Mouse (Mus musculus): Measurements from ENCODE around the gene Ptpn11. TPM values are rescaled to one million over a fixed set of nuclear protein-coding genes. Genes with fewer than 3 reads are reported as not detected.

The Ptpn11 gene
- total RNA-seq, 2 experiments from 2014 or later, result 85.8 to 88.5 TPM

DNA sequence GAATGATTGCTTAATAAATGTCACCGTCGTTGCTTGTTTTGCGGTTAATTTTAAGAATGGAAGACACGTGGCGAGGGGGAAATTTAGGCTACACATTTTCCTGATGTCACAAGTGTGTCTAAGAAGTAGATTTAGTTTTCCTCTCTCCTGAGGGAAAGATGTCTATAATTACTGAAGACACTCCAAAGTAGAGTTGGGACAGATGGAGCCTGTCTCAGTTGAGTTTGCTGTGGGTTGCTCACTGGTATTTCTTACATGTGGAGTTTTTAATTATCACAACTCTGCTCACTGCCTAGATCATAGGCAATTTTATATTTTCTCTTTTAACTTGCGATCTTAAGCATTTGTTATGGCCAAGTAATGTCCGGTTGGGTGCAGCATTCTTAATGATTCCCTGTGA is 108.6 kb downstream of the Ptpn11 start:
- DNase-seq, result no peak

GRCm38 (mm10) chr5:121081754-121082153 is 109.4 kb downstream of the Ptpn11 start:
- DNase-seq, result no peak

Other genes with a start within 250 kb of the Ptpn11 start
- 1 to 10 TPM; 1.7 to 3.4 TPM for gene Rph3a, start 181.3 kb downstream of the Ptpn11 start, total RNA-seq (2021)
- 1,000 to 10,000 TPM; 1,004 to 1,027 TPM for gene Rpl6, start 13.1 kb upstream of the Ptpn11 start, total RNA-seq (2021)
- 10 to 100 TPM; 18.7 to 27.8 TPM for gene Hectd4, start 28.8 kb upstream of the Ptpn11 start, total RNA-seq (2021)
- 10 to 100 TPM; 52.3 TPM for gene Trafd1, start 194.2 kb upstream of the Ptpn11 start, total RNA-seq (2021)
- gene Naa25, start 206.5 kb upstream of the Ptpn11 start, total RNA-seq (2021), result 10 to 100 TPM; 31.0 to 32.1 TPM